Mouse (Mus musculus): Measurements from ENCODE around the gene Gm20388. TPM values are rescaled to one million over a fixed set of nuclear protein-coding genes. Genes with fewer than 3 reads are reported as not detected.
A peak's percentile ranks its signal among the peaks of the same experiment; 100 is the strongest.

Gene Gm20388
- polyA plus RNA-seq, 1 experiment from 2014 or later = 5.3 TPM

- peaks cover 11% of the 10 kb centered on the region; the same call in 1 of the 2 replicates for H3K27me3 ChIP-seq (replicated peaks; ENCODE audit: control insufficient read depth, insufficient read depth, low read length)
Observed at GRCm38 (mm10) chr8:120307103-120307502, 396.5 kb downstream of the Gm20388 start.

GRCm38 (mm10) chr8:120307528-120307927 lies 396.9 kb downstream of the Gm20388 start:
- Histone ChIP-seq H3K27ac (ENCODE audit: low read depth, low read length) (no peak overlapping the region), H3K9me3 (ENCODE audit: control insufficient read depth, low read length) (no peaks in the 10 kb centered on the region), H3K4me2 (no peak overlapping the region), H3K9ac (ENCODE audit: low read depth, low read length) (no peak overlapping the region), H3K36me3 (ENCODE audit: control insufficient read depth, insufficient read depth, low read length) (no peaks in the 10 kb centered on the region), H3K27me3 (replicated peaks; ENCODE audit: control insufficient read depth, insufficient read depth, low read length) (peaks cover 11% of the 10 kb centered on the region; the same call in 1 of the 2 replicates), H3K4me1 (replicated peaks; ENCODE audit: control insufficient read depth, insufficient read depth, low read length) (peaks cover 15% of the 10 kb centered on the region), H3K4me3 (ENCODE audit: low read depth, low read length) (no peak overlapping the region)
- ATAC-seq (replicated peaks; ENCODE audit: low FRiP score) (no peak), DNase-seq (ENCODE audit: low spot score) (no peak)
- 50% methylated on average over 11 of the region's 11 CpGs for WGBS

More at GRCm38 (mm10) chr8:120307103-120307502, 396.5 kb downstream of the Gm20388 start:
- no peak overlapping the region for H3K4me3 ChIP-seq (ENCODE audit: low read depth, low read length)
- H3K27ac ChIP-seq (ENCODE audit: low read depth, low read length) = no peak overlapping the region
- peaks cover 15% of the 10 kb centered on the region for H3K4me1 ChIP-seq (replicated peaks; ENCODE audit: control insufficient read depth, insufficient read depth, low read length)
- peak overlapping the region; percentile 6; the same call in 1 of the 2 replicates for H3K4me2 ChIP-seq
- H3K36me3 ChIP-seq (ENCODE audit: control insufficient read depth, insufficient read depth, low read length) = no peaks in the 10 kb centered on the region
- WGBS = 16% methylated on average over 16 of the region's 16 CpGs
- no peaks in the 10 kb centered on the region for H3K9me3 ChIP-seq (ENCODE audit: control insufficient read depth, low read length)
- ATAC-seq (replicated peaks; ENCODE audit: low FRiP score) (no peak), DNase-seq (ENCODE audit: low spot score) (no peak)
- no peak overlapping the region for H3K9ac ChIP-seq (ENCODE audit: low read depth, low read length)

GRCm38 (mm10) chr8:120308131-120308530 lies 397.5 kb downstream of the Gm20388 start:
- DNase-seq (ENCODE audit: low spot score) (no peak), ATAC-seq (replicated peaks; ENCODE audit: low FRiP score) (no peak)
- WGBS = 56% methylated on average over 8 of the region's 8 CpGs
- Histone ChIP-seq H3K9me3 (ENCODE audit: control insufficient read depth, low read length) (no peaks in the 10 kb centered on the region), H3K36me3 (ENCODE audit: control insufficient read depth, insufficient read depth, low read length) (no peaks in the 10 kb centered on the region), H3K4me2 (no peak overlapping the region), H3K27me3 (replicated peaks; ENCODE audit: control insufficient read depth, insufficient read depth, low read length) (peaks cover 11% of the 10 kb centered on the region; the same call in 1 of the 2 replicates), H3K4me1 (replicated peaks; ENCODE audit: control insufficient read depth, insufficient read depth, low read length) (peaks cover 15% of the 10 kb centered on the region), H3K9ac (ENCODE audit: low read depth, low read length) (0 out of 2 replicates have a peak overlapping the region, but pooled peaks have one; percentile 23), H3K27ac (ENCODE audit: low read depth, low read length) (no peak overlapping the region), H3K4me3 (ENCODE audit: low read depth, low read length) (no peak overlapping the region)

- DNase-seq (ENCODE audit: low spot score) (no peak), ATAC-seq (replicated peaks; ENCODE audit: low FRiP score) (no peak)
- Histone ChIP-seq H3K9ac (ENCODE audit: low read depth, low read length) (0 out of 2 replicates have a peak overlapping the region, but pooled peaks have one; percentile 23), H3K4me2 (no peak overlapping the region), H3K27ac (ENCODE audit: low read depth, low read length) (no peak overlapping the region), H3K36me3 (ENCODE audit: control insufficient read depth, insufficient read depth, low read length) (no peaks in the 10 kb centered on the region), H3K4me3 (ENCODE audit: low read depth, low read length) (no peak overlapping the region), H3K9me3 (ENCODE audit: control insufficient read depth, low read length) (no peaks in the 10 kb centered on the region), H3K27me3 (replicated peaks; ENCODE audit: control insufficient read depth, insufficient read depth, low read length) (peaks cover 11% of the 10 kb centered on the region; the same call in 1 of the 2 replicates), H3K4me1 (replicated peaks; ENCODE audit: control insufficient read depth, insufficient read depth, low read length) (peaks cover 15% of the 10 kb centered on the region)
- WGBS = 67% methylated on average over 9 of the region's 9 CpGs
Observed at GRCm38 (mm10) chr8:120308553-120308952, 397.9 kb downstream of the Gm20388 start.

GRCm38 (mm10) chr8:120309326-120309725 lies 398.7 kb downstream of the Gm20388 start:
- ATAC-seq (replicated peaks; ENCODE audit: low FRiP score) = 0 out of 2 replicates have a peak, but pooled peaks have one; percentile 3
- 72% methylated on average over 18 of the region's 18 CpGs for WGBS
- Histone ChIP-seq H3K27me3 (replicated peaks; ENCODE audit: control insufficient read depth, insufficient read depth, low read length) (peaks cover 11% of the 10 kb centered on the region; the same call in 1 of the 2 replicates), H3K4me3 (ENCODE audit: low read depth, low read length) (no peak overlapping the region), H3K9me3 (ENCODE audit: control insufficient read depth, low read length) (no peaks in the 10 kb centered on the region), H3K36me3 (ENCODE audit: control insufficient read depth, insufficient read depth, low read length) (no peaks in the 10 kb centered on the region), H3K4me1 (replicated peaks; ENCODE audit: control insufficient read depth, insufficient read depth, low read length) (peaks cover 12% of the 10 kb centered on the region), H3K4me2 (no peak overlapping the region), H3K9ac (ENCODE audit: low read depth, low read length) (no peak overlapping the region), H3K27ac (ENCODE audit: low read depth, low read length) (no peak overlapping the region)
- DNase-seq (ENCODE audit: low spot score) = no peak

- WGBS = 78% methylated on average over 5 of the region's 5 CpGs
- H3K27me3 ChIP-seq (replicated peaks; ENCODE audit: control insufficient read depth, insufficient read depth, low read length) = peaks cover 9% of the 10 kb centered on the region; the same call in 1 of the 2 replicates
- no peak for ATAC-seq (replicated peaks; ENCODE audit: low FRiP score)
Observed at GRCm38 (mm10) chr8:120310063-120310462, 399.4 kb downstream of the Gm20388 start.

GRCm38 (mm10) chr8:120312452-120312851 lies 401.8 kb downstream of the Gm20388 start:
- Histone ChIP-seq H3K27me3 (replicated peaks; ENCODE audit: control insufficient read depth, insufficient read depth, low read length) (peaks cover 1% of the 10 kb centered on the region; the same call in 1 of the 2 replicates), H3K9me3 (ENCODE audit: control insufficient read depth, low read length) (no peaks in the 10 kb centered on the region), H3K4me2 (no peak overlapping the region), H3K4me3 (ENCODE audit: low read depth, low read length) (no peak overlapping the region), H3K27ac (ENCODE audit: low read depth, low read length) (no peak overlapping the region), H3K4me1 (replicated peaks; ENCODE audit: control insufficient read depth, insufficient read depth, low read length) (peaks cover 3% of the 10 kb centered on the region), H3K36me3 (ENCODE audit: control insufficient read depth, insufficient read depth, low read length) (no peaks in the 10 kb centered on the region), H3K9ac (ENCODE audit: low read depth, low read length) (no peak overlapping the region)
- no peak for DNase-seq (ENCODE audit: low spot score)
- no peak for ATAC-seq (replicated peaks; ENCODE audit: low FRiP score)
- 61% methylated on average over 4 of the region's 4 CpGs for WGBS

More at GRCm38 (mm10) chr8:120310063-120310462, 399.4 kb downstream of the Gm20388 start:
- Histone ChIP-seq H3K4me3 (ENCODE audit: low read depth, low read length) (no peak overlapping the region), H3K4me1 (replicated peaks; ENCODE audit: control insufficient read depth, insufficient read depth, low read length) (peaks cover 12% of the 10 kb centered on the region), H3K9ac (ENCODE audit: low read depth, low read length) (no peak overlapping the region), H3K36me3 (ENCODE audit: control insufficient read depth, insufficient read depth, low read length) (no peaks in the 10 kb centered on the region), H3K9me3 (ENCODE audit: control insufficient read depth, low read length) (no peaks in the 10 kb centered on the region), H3K4me2 (no peak overlapping the region), H3K27ac (ENCODE audit: low read depth, low read length) (no peak overlapping the region)
- DNase-seq (ENCODE audit: low spot score) = no peak

GRCm38 (mm10) chr8:120313674-120314073 lies 403.0 kb downstream of the Gm20388 start:
- no peaks in the 10 kb centered on the region; the same call in 1 of the 2 replicates for H3K27me3 ChIP-seq (replicated peaks; ENCODE audit: control insufficient read depth, insufficient read depth, low read length)
- no peak overlapping the region for H3K9ac ChIP-seq (ENCODE audit: low read depth, low read length)
- no peak overlapping the region for H3K4me2 ChIP-seq
- DNase-seq (ENCODE audit: low spot score) = no peak
- no peaks in the 10 kb centered on the region for H3K36me3 ChIP-seq (ENCODE audit: control insufficient read depth, insufficient read depth, low read length)
- H3K27ac ChIP-seq (ENCODE audit: low read depth, low read length) = no peak overlapping the region
- H3K9me3 ChIP-seq (ENCODE audit: control insufficient read depth, low read length) = no peaks in the 10 kb centered on the region
- 79% methylated on average over 3 of the region's 3 CpGs for WGBS
- no peak overlapping the region for H3K4me3 ChIP-seq (ENCODE audit: low read depth, low read length)
- H3K4me1 ChIP-seq (replicated peaks; ENCODE audit: control insufficient read depth, insufficient read depth, low read length) = peaks cover 7% of the 10 kb centered on the region
- no peak for ATAC-seq (replicated peaks; ENCODE audit: low FRiP score)

GRCm38 (mm10) chr8:120314932-120315331 lies 404.3 kb downstream of the Gm20388 start:
- Histone ChIP-seq H3K36me3 (ENCODE audit: control insufficient read depth, insufficient read depth, low read length) (no peaks in the 10 kb centered on the region), H3K27ac (ENCODE audit: low read depth, low read length) (no peak overlapping the region), H3K4me1 (replicated peaks; ENCODE audit: control insufficient read depth, insufficient read depth, low read length) (peaks cover 9% of the 10 kb centered on the region), H3K9me3 (ENCODE audit: control insufficient read depth, low read length) (no peaks in the 10 kb centered on the region), H3K4me3 (ENCODE audit: low read depth, low read length) (no peak overlapping the region), H3K4me2 (no peak overlapping the region), H3K9ac (ENCODE audit: low read depth, low read length) (no peak overlapping the region), H3K27me3 (replicated peaks; ENCODE audit: control insufficient read depth, insufficient read depth, low read length) (no peaks in the 10 kb centered on the region; the same call in 1 of the 2 replicates)
- DNase-seq (ENCODE audit: low spot score) (no peak), ATAC-seq (replicated peaks; ENCODE audit: low FRiP score) (no peak)
- WGBS = 81% methylated on average over 5 of the region's 5 CpGs
